14 mouse cellular contexts compared by ENCODE assay signal in genomic region chr10:40649634-40650033, GRCm38 (mm10). TPM values are rescaled to one million over a fixed set of nuclear protein-coding genes. Genes with fewer than 3 reads are reported as not detected.
DNase-seq lines count a peak whose midpoint lies in the region; ATAC-seq and TF ChIP-seq lines count a peak whose summit lies in the region.
"Had no signal": no experiment of that assay in that cellular context is flagged by ENCODE, and none has a peak within 500 bp of the region (broad histone marks: within the 10 kb centered on the region; RNA-seq: fewer than 3 reads in every experiment).

No protein-coding gene starts in this region.

- no peak overlapping the region for H3K27ac ChIP-seq in midbrain, embryonic 14.5 days (replicated peaks; ENCODE audit: low read depth, low read length)
- H3K27ac ChIP-seq in midbrain, embryonic 15.5 days = no peak overlapping the region
- H3K27ac ChIP-seq in cortical plate, adult 2 months (ENCODE audit: insufficient read depth, low read length) = no peak overlapping the region
- H3K27ac ChIP-seq: liver, embryonic 15.5 days had no signal

- H3K36me3 ChIP-seq in midbrain, embryonic 14.5 days (ENCODE audit: control insufficient read depth, insufficient read depth, low read length) = no peaks in the 10 kb centered on the region
- H3K36me3 ChIP-seq in midbrain, embryonic 15.5 days (replicated peaks) = no peaks in the 10 kb centered on the region
- H3K36me3 ChIP-seq: liver, embryonic 15.5 days had no signal

- no peak overlapping the region for H3K4me2 ChIP-seq in midbrain, embryonic 14.5 days (ENCODE audit: low read length)
- H3K4me2 ChIP-seq in midbrain, embryonic 15.5 days = no peak overlapping the region
- H3K4me2 ChIP-seq: liver, embryonic 15.5 days had no signal

- no peak for TF ChIP-seq POLR2A in cortical plate, adult 2 months (IDR thresholded peaks at IDR 0.05; ENCODE audit: extremely low read depth, insufficient read depth, low read length)

- DNase-seq in heart, adult 8-10 months (ENCODE audit: low spot score) = peak; percentile 7
- DNase-seq in heart, adult 11 months = no peak
- peak; percentile 82 for DNase-seq in midbrain, embryonic 14.5 days
- DNase-seq in right cerebral cortex, postnatal 4 days = no peak
- DNase-seq in ovary, postnatal 36 days (ENCODE audit: low spot score) = no peak
- no peak for DNase-seq in thymus, postnatal 0 days (ENCODE audit: low spot score)
- DNase-seq: thymus, adult 18-20 months had no signal

- H3K27me3 ChIP-seq in midbrain, embryonic 14.5 days (ENCODE audit: control insufficient read depth, insufficient read depth, low read length) = no peaks in the 10 kb centered on the region
- no peaks in the 10 kb centered on the region for H3K27me3 ChIP-seq in midbrain, embryonic 15.5 days (replicated peaks)
- H3K27me3 ChIP-seq: liver, embryonic 15.5 days; Patski had no signal

- 38% methylated on average over 4 of the region's 4 CpGs for WGBS in midbrain, embryonic 14.5 days
- 32% methylated on average over 4 of the region's 4 CpGs for WGBS in midbrain, embryonic 15.5 days

- 0 out of 2 replicates have a peak, but pooled peaks have one; percentile 1 for TF ChIP-seq CTCF in cortical plate, adult 2 months (IDR thresholded peaks at IDR 0.05; ENCODE audit: extremely low read depth, insufficient read depth, low read length)

- H3K9ac ChIP-seq in midbrain, embryonic 14.5 days (replicated peaks; ENCODE audit: low read length) = no peak overlapping the region
- H3K9ac ChIP-seq in midbrain, embryonic 15.5 days = no peak overlapping the region
- H3K9ac ChIP-seq: liver, embryonic 15.5 days had no signal

- ATAC-seq in midbrain, embryonic 14.5 days (ENCODE audit: low FRiP score, low TSS enrichment) = no peak
- no peak for ATAC-seq in midbrain, embryonic 15.5 days (replicated peaks)
- ATAC-seq: Patski had no signal

- H3K9me3 ChIP-seq in midbrain, embryonic 14.5 days (ENCODE audit: control insufficient read depth, low read length) = no peaks in the 10 kb centered on the region; the same call in 1 of the 2 replicates
- H3K9me3 ChIP-seq in midbrain, embryonic 15.5 days = no peaks in the 10 kb centered on the region
- H3K9me3 ChIP-seq: liver, embryonic 15.5 days had no signal

- H3K4me1 ChIP-seq in midbrain, embryonic 14.5 days (ENCODE audit: control insufficient read depth, insufficient read depth, low read length) = no peaks in the 10 kb centered on the region
- H3K4me1 ChIP-seq in midbrain, embryonic 15.5 days = peaks cover 6% of the 10 kb centered on the region; the same call in 1 of the 2 replicates
- H3K4me1 ChIP-seq in cortical plate, adult 2 months (ENCODE audit: control insufficient read depth, insufficient read depth, low read length) = no peaks in the 10 kb centered on the region; the same call in 1 of the 2 replicates
- H3K4me1 ChIP-seq: liver, embryonic 15.5 days had no signal

- H3K4me3 ChIP-seq in midbrain, embryonic 14.5 days (replicated peaks; ENCODE audit: low read depth, low read length) = no peak overlapping the region
- H3K4me3 ChIP-seq in midbrain, embryonic 15.5 days = no peak overlapping the region
- no peak overlapping the region for H3K4me3 ChIP-seq in cortical plate, adult 2 months (ENCODE audit: insufficient read depth, low read length)
- H3K4me3 ChIP-seq: erythroblast, embryonic 14.5 days; liver, embryonic 15.5 days; myocyte had no signal

RNA-seq across cellular contexts. Expression of gene Ddo, which starts 19.8 kb away (rescaled TPM):
- 10 to 100 TPM; 29.8 to 39.9 (median 33.4) TPM for total RNA-seq in heart, adult 8-10 months (2022)
- 0.45 and 0.57 TPM in 2 replicates for polyA plus RNA-seq in midbrain, embryonic 14.5 days (2014; fragmentation: Nextera tagmentation; extraction: Ambion mirVana)
- polyA plus RNA-seq in midbrain, embryonic 15.5 days (2015; fragmentation: Nextera tagmentation; extraction: Ambion mirVana) = 0.82 and 0.98 TPM in 2 replicates
- 7.7 and 8.4 TPM in 2 replicates for polyA plus RNA-seq in cortical plate, adult 2 months (2012; rRNA removed)
- polyA plus RNA-seq in thymus, postnatal 0 days (2015; fragmentation: Nextera tagmentation; extraction: Ambion mirVana) = 0.04 and 0.12 TPM in 2 replicates
- total RNA-seq: granulocyte monocyte progenitor cell, adult 5-6 weeks had no signal
- polyA plus RNA-seq: erythroblast, embryonic 14.5 days had no signal

RNA-seq across cellular contexts. Expression of gene Mettl24, which starts 33.4 kb away (rescaled TPM):
- total RNA-seq in heart, adult 8-10 months (2022) = 1 to 10 TPM in 3 of 4 experiments, under 1 TPM in 1; 0.90 to 2.4 (median 1.5) TPM
- polyA plus RNA-seq in midbrain, embryonic 14.5 days (2014; fragmentation: Nextera tagmentation; extraction: Ambion mirVana) = 0.41 and 0.57 TPM in 2 replicates
- polyA plus RNA-seq in midbrain, embryonic 15.5 days (2015; fragmentation: Nextera tagmentation; extraction: Ambion mirVana) = 0.47 and 0.71 TPM in 2 replicates
- 1.4 and 1.6 TPM in 2 replicates for polyA plus RNA-seq in cortical plate, adult 2 months (2012; rRNA removed)
- polyA plus RNA-seq in thymus, postnatal 0 days (2015; fragmentation: Nextera tagmentation; extraction: Ambion mirVana) = 0.50 and 0.64 TPM in 2 replicates
- polyA plus RNA-seq: erythroblast, embryonic 14.5 days; Patski had no signal

Comparison
In these comparisons a context has a peak if more than half of its experiments do, and no peak if none do; other contexts are left out.
1. DNase-seq: peak in heart, adult 8-10 months (single experiment) and midbrain, embryonic 14.5 days (single experiment); none in heart, adult 11 months (single experiment), right cerebral cortex, postnatal 4 days (single experiment), ovary, postnatal 36 days (single experiment) and thymus, postnatal 0 days (single experiment).